Mouse (Mus musculus): Measurements from ENCODE around the gene Eif2b5. TPM values are rescaled to one million over a fixed set of nuclear protein-coding genes. Genes with fewer than 3 reads are reported as not detected.
"Not testable (repeated sequence)": the region's sequence is repeated elsewhere in the genome, so short reads cannot be mapped to it uniquely, and the experiment has no call there.

Gene Eif2b5
- total RNA-seq (2021): 10 to 100 TPM; 52.4 to 59.1 TPM

- peak; percentile 86 for DNase-seq (ENCODE audit: low spot score)
- intact Hi-C loops (cut with DNase I): loop anchor here (1.0 to 10.0 kb wide), 3 partner anchors 16 to 696 kb away; partner anchors contain the start of gene Abcf3
Observed at GRCm38 (mm10) chr16:20498677-20499475, at the start of gene Eif2b5. Gene Eif2b5, plus strand, starts transcription at chr16:20498817.

- intact Hi-C loops (cut with DNase I): no loop called here
- no peak for DNase-seq (ENCODE audit: low spot score)
Observed at GRCm38 (mm10) chr16:20451774-20452173, 46.8 kb upstream of the Eif2b5 start.

- no peak for DNase-seq (ENCODE audit: low spot score)
- intact Hi-C loops (cut with DNase I): no loop called here
Observed at GRCm38 (mm10) chr16:20454155-20454654, 44.4 kb upstream of the Eif2b5 start.

GRCm38 (mm10) chr16:20456106-20456505 is 42.5 kb upstream of the Eif2b5 start:
- intact Hi-C loops (cut with DNase I): no loop called here
- no peak for DNase-seq (ENCODE audit: low spot score)

GRCm38 (mm10) chr16:20458736-20459135 is 39.9 kb upstream of the Eif2b5 start:
- intact Hi-C loops (cut with DNase I); DNase-seq (ENCODE audit: low spot score): not testable (repeated sequence)

GRCm38 (mm10) chr16:20464725-20465124 is 33.9 kb upstream of the Eif2b5 start:
- intact Hi-C loops (cut with DNase I): no loop called here

GRCm38 (mm10) chr16:20470981-20471380 is 27.6 kb upstream of the Eif2b5 start:
- intact Hi-C loops (cut with DNase I): no loop called here
- DNase-seq (ENCODE audit: low spot score): no peak

More at GRCm38 (mm10) chr16:20464725-20465124, 33.9 kb upstream of the Eif2b5 start:
- no peak for DNase-seq (ENCODE audit: low spot score)

- intact Hi-C loops (cut with DNase I): no loop called here
- DNase-seq (ENCODE audit: low spot score): no peak
Observed at GRCm38 (mm10) chr16:20471686-20472085, 26.9 kb upstream of the Eif2b5 start.

- intact Hi-C loops (cut with DNase I): no loop called here
- no peak for DNase-seq (ENCODE audit: low spot score)
Observed at GRCm38 (mm10) chr16:20473748-20474147, 24.9 kb upstream of the Eif2b5 start.

GRCm38 (mm10) chr16:20474211-20474610 is 24.4 kb upstream of the Eif2b5 start:
- intact Hi-C loops (cut with DNase I): no loop called here

GRCm38 (mm10) chr16:20474786-20475185 is 23.8 kb upstream of the Eif2b5 start:
- intact Hi-C loops (cut with DNase I): no loop called here
- DNase-seq (ENCODE audit: low spot score): no peak

More at GRCm38 (mm10) chr16:20474211-20474610, 24.4 kb upstream of the Eif2b5 start:
- DNase-seq (ENCODE audit: low spot score): no peak

GRCm38 (mm10) chr16:20475335-20475734 is 23.3 kb upstream of the Eif2b5 start:
- intact Hi-C loops (cut with DNase I): no loop called here
- DNase-seq (ENCODE audit: low spot score): no peak

GRCm38 (mm10) chr16:20476857-20477256 is 21.8 kb upstream of the Eif2b5 start:
- peak; percentile 16 for DNase-seq (ENCODE audit: low spot score)
- intact Hi-C loops (cut with DNase I): no loop called here

- intact Hi-C loops (cut with DNase I): no loop called here
Observed at GRCm38 (mm10) chr16:20477270-20477669, 21.3 kb upstream of the Eif2b5 start.

GRCm38 (mm10) chr16:20478504-20478903 is 20.1 kb upstream of the Eif2b5 start:
- DNase-seq (ENCODE audit: low spot score): no peak
- intact Hi-C loops (cut with DNase I): no loop called here

More at GRCm38 (mm10) chr16:20477270-20477669, 21.3 kb upstream of the Eif2b5 start:
- DNase-seq (ENCODE audit: low spot score): no peak

GRCm38 (mm10) chr16:20479026-20479760 is 19.4 kb upstream of the Eif2b5 start:
- DNase-seq (ENCODE audit: low spot score); intact Hi-C loops (cut with DNase I): not testable (repeated sequence)

- DNase-seq (ENCODE audit: low spot score): no peak
- intact Hi-C loops (cut with DNase I): loop anchor here (5.0 kb wide), 1 partner anchor 268 kb away; no protein-coding TSS in a partner anchor
Observed at GRCm38 (mm10) chr16:20480115-20480514, 18.5 kb upstream of the Eif2b5 start.

- intact Hi-C loops (cut with DNase I): loop anchor here (5.0 kb wide), 1 partner anchor 269 kb away; no protein-coding TSS in a partner anchor
- DNase-seq (ENCODE audit: low spot score): no peak
Observed at GRCm38 (mm10) chr16:20481746-20482145, 16.9 kb upstream of the Eif2b5 start.

GRCm38 (mm10) chr16:20483716-20484115 is 14.9 kb upstream of the Eif2b5 start:
- intact Hi-C loops (cut with DNase I): loop anchor here (5.0 kb wide), 1 partner anchor 271 kb away; no protein-coding TSS in a partner anchor
- not testable (repeated sequence) for DNase-seq (ENCODE audit: low spot score)

- intact Hi-C loops (cut with DNase I): no loop called here
- no peak for DNase-seq (ENCODE audit: low spot score)
Observed at GRCm38 (mm10) chr16:20485061-20485460, 13.6 kb upstream of the Eif2b5 start.

Measured in heart, postnatal 25 days (tissue).